Mouse (Mus musculus): ENCODE measurements around the gene Lhpp. TPM values are rescaled to one million over a fixed set of nuclear protein-coding genes. Genes with fewer than 3 reads are reported as not detected.

Gene Lhpp
- polyA plus RNA-seq, 1 experiment, result 39.7 TPM

- DNase-seq (ENCODE audit: low read depth, low spot score), result no peak
- 80% methylated on average over 4 of the region's 4 CpGs for WGBS
Observed at GRCm38 (mm10) chr7:132700107-132700506, 89.7 kb downstream of the Lhpp start.

GRCm38 (mm10) chr7:132701412-132701811 lies 91.0 kb downstream of the Lhpp start:
- 58% methylated on average over 3 of the region's 3 CpGs for WGBS
- no peak for DNase-seq (ENCODE audit: low read depth, low spot score)

- WGBS, result 93% methylated on average over 3 of the region's 3 CpGs
- no peak for DNase-seq (ENCODE audit: low read depth, low spot score)
Observed at GRCm38 (mm10) chr7:132702024-132702423, 91.6 kb downstream of the Lhpp start.

GRCm38 (mm10) chr7:132702492-132703070 lies 92.1 kb downstream of the Lhpp start:
- DNase-seq (ENCODE audit: low read depth, low spot score), result no peak
- 52% methylated on average over 5 of the region's 5 CpGs for WGBS

GRCm38 (mm10) chr7:132703515-132704309 lies 93.3 kb downstream of the Lhpp start:
- DNase-seq (ENCODE audit: low read depth, low spot score), result no peak
- WGBS, result 71% methylated on average over 9 of the region's 9 CpGs

GRCm38 (mm10) chr7:132704310-132704875 lies 94.0 kb downstream of the Lhpp start:
- DNase-seq (ENCODE audit: low read depth, low spot score), result no peak
- 87% methylated on average over 8 of the region's 8 CpGs for whole genome bisulfite sequencing

- DNase-seq (ENCODE audit: low read depth, low spot score), result no peak
- WGBS, result 86% methylated on average over 7 of the region's 7 CpGs
Observed at GRCm38 (mm10) chr7:132705130-132705529, 94.7 kb downstream of the Lhpp start.

- 87% methylated on average over 9 of the region's 9 CpGs for WGBS
Observed at GRCm38 (mm10) chr7:132711579-132711978, 101.1 kb downstream of the Lhpp start.

GRCm38 (mm10) chr7:132712044-132712708 lies 101.7 kb downstream of the Lhpp start:
- DNase-seq (ENCODE audit: low read depth, low spot score), result no peak
- WGBS, result 60% methylated on average over 16 of the region's 16 CpGs

More at GRCm38 (mm10) chr7:132711579-132711978, 101.1 kb downstream of the Lhpp start:
- no peak for DNase-seq (ENCODE audit: low read depth, low spot score)

GRCm38 (mm10) chr7:132712956-132713355 lies 102.5 kb downstream of the Lhpp start:
- 85% methylated on average over 7 of the region's 7 CpGs for WGBS
- DNase-seq (ENCODE audit: low read depth, low spot score), result no peak

- WGBS, result 53% methylated on average over 8 of the region's 8 CpGs
- no peak for DNase-seq (ENCODE audit: low read depth, low spot score)
Observed at GRCm38 (mm10) chr7:132713483-132714126, 103.2 kb downstream of the Lhpp start.

GRCm38 (mm10) chr7:132714236-132714923 lies 103.9 kb downstream of the Lhpp start:
- DNase-seq (ENCODE audit: low read depth, low spot score), result no peak
- WGBS, result 58% methylated on average over 6 of the region's 6 CpGs

- WGBS, result 97% methylated on average over 4 of the region's 4 CpGs
- DNase-seq (ENCODE audit: low read depth, low spot score), result no peak
Observed at GRCm38 (mm10) chr7:132715259-132715658, 104.8 kb downstream of the Lhpp start.

GRCm38 (mm10) chr7:132719570-132719969 lies 109.1 kb downstream of the Lhpp start:
- 87% methylated on average over 4 of the region's 4 CpGs for WGBS
- no peak for DNase-seq (ENCODE audit: low read depth, low spot score)

- WGBS, result 93% methylated on average over 8 of the region's 8 CpGs
- no peak for DNase-seq (ENCODE audit: low read depth, low spot score)
Observed at GRCm38 (mm10) chr7:132720562-132720961, 110.1 kb downstream of the Lhpp start.

- 95% methylated on average over 12 of the region's 12 CpGs for WGBS
- DNase-seq (ENCODE audit: low read depth, low spot score), result no peak
Observed at GRCm38 (mm10) chr7:132722401-132723370, 112.2 kb downstream of the Lhpp start.

- DNase-seq (ENCODE audit: low read depth, low spot score), result no peak
- 57% methylated on average over 11 of the region's 11 CpGs for WGBS
Observed at GRCm38 (mm10) chr7:132723906-132724305, 113.5 kb downstream of the Lhpp start.

GRCm38 (mm10) chr7:132724501-132725062 lies 114.1 kb downstream of the Lhpp start:
- DNase-seq (ENCODE audit: low read depth, low spot score), result no peak
- WGBS, result 71% methylated on average over 5 of the region's 5 CpGs
